Mouse (Mus musculus): ENCODE results near the gene Nolc1.

Nolc1 gene

DNA sequence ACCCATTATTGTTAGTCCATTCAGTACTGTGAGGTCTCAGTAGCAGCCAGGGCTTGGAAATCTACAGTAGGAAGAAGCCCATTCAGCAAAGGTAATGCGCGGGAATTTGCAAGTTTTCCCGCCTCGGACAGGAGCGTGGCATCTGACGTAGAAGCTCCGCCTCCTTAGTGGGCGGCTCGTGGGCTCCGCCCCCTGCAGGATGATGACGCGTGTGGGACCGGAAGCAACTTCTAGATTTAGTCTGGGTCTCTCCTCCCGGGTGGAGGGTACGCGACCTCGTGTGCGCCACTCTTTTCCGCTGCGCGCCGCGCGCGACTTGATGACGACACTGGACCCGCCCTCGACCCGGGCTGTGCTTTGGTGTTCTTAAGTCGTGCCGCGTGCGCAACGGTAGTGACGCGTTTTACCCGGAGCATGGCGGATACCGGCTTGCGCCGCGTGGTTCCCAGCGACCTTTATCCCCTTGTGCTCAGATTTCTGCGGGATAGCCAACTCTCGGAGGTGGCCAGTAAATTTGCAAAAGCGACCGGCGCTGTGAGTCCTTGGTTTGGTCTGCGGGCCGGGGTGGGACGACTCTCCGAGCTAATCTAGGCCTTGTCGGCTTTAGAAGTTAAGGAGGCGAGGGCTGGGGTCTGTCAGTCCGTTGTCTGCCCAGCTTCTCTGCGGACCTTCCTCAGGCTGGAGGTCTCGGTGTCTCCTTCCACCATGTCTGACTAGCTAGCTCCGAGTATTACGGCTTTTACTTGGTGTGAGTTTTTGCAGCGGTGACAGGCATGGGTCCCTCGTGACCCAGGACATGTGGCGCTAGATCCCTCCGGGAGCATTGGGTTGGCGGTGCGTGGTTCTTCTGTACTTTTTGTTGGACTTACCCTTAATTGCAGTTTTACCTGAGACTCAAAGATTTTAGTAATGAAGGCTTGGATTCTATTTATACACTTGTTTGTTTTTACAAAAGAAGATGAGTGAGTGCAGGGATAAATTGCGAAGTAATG is at the start of gene Nolc1:
Nolc1 (plus strand) TSS at position 248 of the 992 bp plus-strand sequence.
- peak; percentile 100 for DNase-seq (ENCODE audit: low spot score in 2 of 2)

DNA sequence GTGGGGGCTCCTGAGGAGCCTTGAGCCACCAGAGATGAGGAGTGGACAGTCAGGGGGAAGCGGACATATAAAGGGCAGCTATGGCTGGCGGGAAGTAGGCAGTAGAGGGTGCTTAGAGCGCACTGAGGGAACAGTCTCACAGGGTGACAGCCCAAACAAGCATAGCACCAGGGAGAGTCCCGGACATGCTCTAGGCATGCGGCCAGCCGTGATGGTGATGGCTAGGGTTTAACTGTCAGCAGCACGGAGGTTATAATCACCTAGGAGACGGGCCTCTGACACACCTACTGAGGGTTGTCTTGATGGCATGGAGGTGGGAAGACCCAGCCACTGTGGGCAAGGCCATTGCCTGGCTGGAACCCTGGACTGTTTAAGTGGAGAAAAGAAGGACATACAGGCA is 49.1 kb upstream of the Nolc1 start:
- DNase-seq (ENCODE audit: low spot score in 2 of 2) = no peak

DNA sequence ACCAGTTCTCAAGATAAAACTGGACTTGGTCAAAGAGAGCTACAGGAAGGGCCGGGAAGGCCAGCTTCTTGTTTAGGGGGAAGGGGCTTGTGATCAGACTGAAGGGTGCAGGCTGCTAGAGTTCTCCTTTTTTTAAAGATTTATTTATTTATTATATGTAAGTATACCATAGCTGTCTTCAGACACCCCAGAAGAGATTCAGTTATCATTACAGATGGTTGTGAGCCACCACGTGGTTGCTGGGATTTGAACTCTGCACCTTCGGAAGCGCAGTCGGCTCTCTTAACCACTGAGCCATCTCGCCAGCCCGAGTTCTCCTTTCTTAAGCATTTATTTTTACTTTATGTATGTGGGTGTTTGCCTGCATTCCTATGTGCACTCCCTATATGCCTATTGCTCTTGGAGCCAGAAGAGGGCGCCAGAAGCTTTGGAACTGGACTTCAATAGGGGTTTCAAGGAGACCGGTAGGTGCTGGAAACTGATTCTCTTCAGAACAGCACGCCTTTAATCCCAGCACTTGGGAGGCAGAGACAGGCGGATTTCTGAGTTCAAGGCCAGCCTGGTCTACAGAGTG is 46.8 kb upstream of the Nolc1 start:
- no peak for DNase-seq (ENCODE audit: low spot score in 2 of 2)

- DNase-seq (ENCODE audit: low spot score in 2 of 2) = no peak
Measured at GRCm38 (mm10) chr19:46029652-46030051, 46.0 kb upstream of the Nolc1 start.

- no peak for DNase-seq (ENCODE audit: low spot score in 2 of 2)
Measured at GRCm38 (mm10) chr19:46030196-46030983, 45.3 kb upstream of the Nolc1 start.

DNA sequence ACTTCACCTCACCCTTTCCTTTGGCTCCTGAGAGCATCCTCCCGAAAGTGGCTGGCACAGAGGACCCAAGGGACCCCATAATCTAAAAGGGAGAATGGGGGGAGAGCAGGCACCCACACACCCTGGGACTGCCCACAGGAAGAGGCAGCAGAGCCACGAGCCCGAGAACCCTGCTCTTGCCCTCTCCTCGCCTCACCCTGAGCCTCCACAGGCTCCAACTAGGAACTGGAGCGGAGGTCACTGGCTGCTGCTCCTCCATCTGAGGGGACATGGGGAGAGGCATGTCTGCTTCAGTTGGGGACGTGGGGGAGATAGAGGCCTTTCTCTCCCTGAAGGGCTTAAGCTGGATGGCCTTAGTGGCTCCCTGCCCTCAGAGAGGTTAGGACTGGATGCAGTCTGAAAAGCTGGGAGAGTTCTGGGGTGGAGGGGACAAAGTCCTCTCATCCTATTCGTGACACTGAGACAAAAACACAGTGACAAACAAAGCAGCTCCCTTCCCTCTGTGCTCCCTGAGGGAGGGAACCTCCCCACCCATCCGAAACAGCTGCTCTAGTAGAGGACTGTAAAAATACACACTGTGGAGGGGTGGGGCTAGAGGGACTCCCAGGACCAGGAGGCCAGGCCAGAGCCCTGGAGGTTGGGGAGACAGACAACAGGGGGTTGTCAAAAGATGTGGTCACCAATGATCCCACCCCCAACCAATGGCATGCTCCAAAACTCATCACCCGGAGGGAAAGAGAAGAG is 43.8 kb upstream of the Nolc1 start:
- DNase-seq (ENCODE audit: low spot score in 2 of 2) = no peak

- DNase-seq (ENCODE audit: low spot score in 2 of 2) = peak in 1 of 2 experiments; percentile 47
Measured at GRCm38 (mm10) chr19:46032731-46033510, 42.7 kb upstream of the Nolc1 start.

GRCm38 (mm10) chr19:46033911-46034310 is 41.8 kb upstream of the Nolc1 start:
- no peak for DNase-seq (ENCODE audit: low spot score in 2 of 2)

DNA sequence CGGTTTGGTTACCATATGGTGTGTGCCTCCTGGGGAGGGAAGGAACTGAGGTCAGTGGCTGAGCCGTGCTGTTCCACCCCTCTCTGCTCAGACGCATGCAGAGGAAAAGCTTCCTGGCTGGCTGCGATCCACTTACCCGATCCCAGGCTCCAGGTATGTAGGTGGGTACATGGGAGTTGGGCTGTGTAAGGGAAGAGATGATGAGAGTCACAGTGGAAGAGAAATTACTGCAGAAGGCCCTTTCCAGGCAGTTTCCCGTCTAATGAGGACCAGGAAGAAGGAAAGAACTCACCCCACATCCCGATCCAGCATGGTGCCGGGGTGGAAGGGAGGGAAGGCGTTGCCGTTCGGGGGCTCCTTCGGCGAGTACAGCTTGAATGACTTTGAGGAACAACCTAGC is 39.7 kb upstream of the Nolc1 start:
- no peak for DNase-seq (ENCODE audit: low spot score in 2 of 2)

GRCm38 (mm10) chr19:46036477-46037242 is 39.0 kb upstream of the Nolc1 start:
- DNase-seq (ENCODE audit: low spot score in 2 of 2) = no peak

DNA sequence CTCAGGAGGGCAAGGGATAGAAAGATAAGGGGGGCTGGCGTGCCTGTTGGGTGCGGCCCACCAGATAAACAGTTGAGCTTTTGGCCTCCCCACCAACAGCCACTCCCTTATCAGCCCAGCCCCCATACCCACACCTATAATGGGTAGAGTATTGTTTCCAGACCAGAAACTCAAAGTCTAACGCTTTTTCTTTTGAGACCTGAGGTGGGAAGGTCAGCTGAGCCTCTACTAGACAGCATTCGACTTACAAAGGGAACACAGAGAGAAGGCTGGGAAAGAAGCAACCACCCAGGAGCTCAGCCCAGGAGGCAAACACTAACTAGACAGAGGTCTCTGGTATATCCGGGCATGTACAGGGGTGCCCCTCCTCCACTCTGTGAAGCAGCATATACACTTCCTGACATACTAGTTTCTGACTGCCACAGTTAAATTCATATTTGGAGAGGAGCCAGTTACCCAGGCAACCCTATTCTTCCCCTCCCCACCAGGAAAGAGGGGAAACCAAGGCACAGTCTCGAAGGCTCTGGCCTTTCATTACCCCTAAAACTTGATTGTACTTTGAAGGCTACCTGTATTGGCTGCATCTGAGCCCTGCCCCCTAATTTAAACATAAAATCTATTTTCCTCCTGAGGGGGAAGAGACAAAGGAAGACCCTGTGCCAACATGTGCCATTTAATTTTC is 38.3 kb upstream of the Nolc1 start:
- DNase-seq (ENCODE audit: low spot score in 2 of 2) = no peak

DNA sequence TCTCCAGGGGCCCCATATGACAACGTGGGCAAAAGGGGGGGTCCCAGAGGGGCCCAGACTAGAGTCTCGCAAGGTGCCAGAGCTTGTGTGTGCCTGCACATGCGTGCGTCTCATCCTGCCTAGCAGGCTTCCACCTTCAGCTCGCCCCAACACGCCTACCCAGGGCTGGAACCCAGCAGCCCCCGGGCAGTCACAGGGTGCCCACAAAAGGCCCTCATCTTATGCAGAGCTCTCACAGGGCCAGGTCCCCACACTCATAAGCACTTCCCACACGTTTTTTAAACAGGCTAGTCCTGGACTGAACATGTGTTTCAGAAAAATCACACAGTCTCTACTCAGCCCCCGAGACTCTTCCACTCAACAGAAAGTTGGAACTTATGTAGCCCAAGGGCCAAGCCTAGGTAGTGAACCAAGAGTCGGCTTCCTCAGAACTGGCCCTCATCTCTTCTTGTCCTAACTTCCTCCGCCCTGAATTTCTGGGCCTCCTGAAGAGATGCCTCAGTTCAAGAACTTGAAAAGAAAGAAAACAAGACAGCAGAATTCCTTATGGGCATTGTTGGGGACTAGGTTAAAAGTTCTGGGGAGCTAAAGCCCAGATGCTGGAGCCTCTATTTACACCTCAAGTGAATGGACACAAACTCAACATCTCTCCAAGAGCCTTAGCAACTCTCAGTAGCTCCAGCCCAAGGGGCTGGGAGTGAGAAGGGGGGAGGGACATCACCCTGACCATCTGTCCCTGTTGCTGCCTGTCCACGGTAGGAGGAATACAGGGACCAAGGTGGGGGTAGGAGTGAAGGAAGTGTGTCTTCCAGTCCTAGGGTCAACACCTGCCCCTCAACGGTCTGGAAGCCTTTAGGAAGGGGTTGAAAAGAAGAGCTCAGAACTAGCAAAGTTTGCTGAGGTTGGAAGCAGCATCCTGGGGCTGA is 37.5 kb upstream of the Nolc1 start:
- DNase-seq (ENCODE audit: low spot score in 2 of 2) = no peak

DNA sequence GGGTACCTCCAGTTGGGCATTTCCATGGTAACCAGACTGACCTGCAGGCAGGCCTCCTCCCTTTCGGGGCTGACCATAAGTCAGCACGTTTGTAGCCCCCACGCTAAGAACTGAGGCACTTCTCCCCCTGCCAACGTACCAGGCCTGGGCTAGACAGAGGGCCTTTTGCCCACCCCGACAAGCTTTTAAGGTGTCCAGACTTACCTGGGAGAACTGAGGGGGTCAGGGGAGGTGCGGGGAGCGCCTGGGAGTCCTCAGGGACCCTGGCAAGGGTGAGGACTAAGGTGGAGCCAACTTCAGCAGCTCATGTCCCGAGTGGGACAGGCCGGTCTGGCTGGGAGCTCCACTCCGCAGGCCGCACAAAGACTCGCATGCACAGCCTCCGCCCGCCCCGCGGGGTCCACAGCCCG is 36.8 kb upstream of the Nolc1 start:
- DNase-seq (ENCODE audit: low spot score in 2 of 2) = no peak

DNA sequence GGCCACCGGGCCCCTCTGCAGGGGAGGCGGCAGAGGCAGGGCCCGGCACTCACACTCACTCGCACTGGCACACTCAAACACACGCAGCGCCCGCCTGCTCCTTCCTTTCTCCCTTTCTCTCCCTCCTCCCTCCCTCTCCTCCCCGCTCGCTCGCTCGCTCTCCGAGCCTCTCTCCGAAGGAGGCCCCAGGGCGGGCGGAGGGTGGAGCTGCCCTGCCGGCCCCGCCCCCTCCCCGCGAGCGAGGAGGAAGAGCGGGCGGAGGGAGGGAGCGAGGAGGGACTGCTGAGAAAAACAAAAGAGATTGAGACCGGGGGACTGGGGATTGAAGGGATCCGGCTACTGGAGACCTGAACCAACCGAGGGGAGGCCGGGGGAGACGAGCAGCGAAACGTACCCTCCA is 36.2 kb upstream of the Nolc1 start:
- peak; percentile 75 for DNase-seq (ENCODE audit: low spot score in 2 of 2)

GRCm38 (mm10) chr19:46040149-46040902 is 35.3 kb upstream of the Nolc1 start:
- DNase-seq (ENCODE audit: low spot score in 2 of 2) = no peak

GRCm38 (mm10) chr19:46041299-46041932 is 34.2 kb upstream of the Nolc1 start:
- DNase-seq (ENCODE audit: low spot score in 2 of 2) = no peak

DNA sequence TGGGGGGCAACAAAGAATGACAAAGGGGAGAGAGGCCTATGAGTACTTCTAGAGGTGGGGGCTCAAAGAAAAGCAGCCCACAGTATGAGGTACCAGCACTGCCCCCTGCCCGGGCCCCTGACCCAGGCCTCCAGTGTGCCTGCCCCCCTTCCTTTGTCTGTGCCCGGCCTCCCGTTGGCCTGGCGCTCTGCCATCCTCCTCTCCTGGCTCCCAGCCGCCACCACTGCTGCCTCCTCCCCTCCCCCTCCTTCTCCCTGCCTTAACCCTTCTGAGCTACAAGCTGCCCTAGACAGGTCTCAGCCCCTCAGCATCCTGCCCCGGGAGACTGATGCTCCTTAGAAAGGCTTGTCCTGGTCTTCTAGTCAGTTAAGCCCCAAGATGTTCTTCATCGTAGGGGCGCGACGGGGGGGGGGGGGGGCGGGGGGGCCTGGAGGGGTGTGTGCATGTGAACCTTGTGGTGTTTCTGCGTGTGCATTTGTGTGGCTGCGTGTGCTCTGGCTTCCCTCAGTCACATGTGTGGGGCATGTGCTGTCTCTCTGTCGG is 33.7 kb upstream of the Nolc1 start:
- peak; percentile 60 to 71 for DNase-seq (ENCODE audit: low spot score in 2 of 2)
